In the genomic region with DNA sequence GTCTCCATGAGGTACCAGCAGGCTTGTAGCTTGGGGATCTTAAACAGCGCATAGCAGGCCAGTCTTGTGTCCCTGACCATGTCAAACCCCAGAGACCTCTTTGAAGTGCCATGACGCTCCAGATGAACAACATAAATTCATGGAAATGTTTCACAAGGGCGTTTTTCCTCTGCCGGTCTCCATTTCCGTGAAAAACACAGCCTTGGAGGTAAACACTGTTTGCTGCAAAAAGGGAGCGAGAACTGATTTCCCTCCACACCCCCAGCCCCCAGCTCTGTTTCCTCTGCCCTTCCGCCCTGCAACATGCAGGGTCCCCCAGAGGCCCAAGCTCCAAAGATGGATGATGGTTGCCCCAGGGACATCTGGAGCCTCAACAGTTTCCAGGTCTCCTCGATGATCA, we compare ENCODE assay signal across 11 mouse cellular contexts. TPM values are rescaled to one million over a fixed set of nuclear protein-coding genes. Genes with fewer than 3 reads are reported as not detected.
DNase-seq lines count a peak whose midpoint lies in the region; ATAC-seq lines count a peak whose summit lies in the region.
"Had no signal": no experiment of that assay in that cellular context is flagged by ENCODE, and none has a peak within 500 bp of the region (broad histone marks: within the 10 kb centered on the region; RNA-seq: fewer than 3 reads in every experiment).

No protein-coding gene starts in this region.

- no peaks in the 10 kb centered on the region for H3K27me3 ChIP-seq in heart, embryonic 11.5 days (ENCODE audit: control insufficient read depth, insufficient read depth, low read length)
- no peaks in the 10 kb centered on the region for H3K27me3 ChIP-seq in embryonic facial prominence, embryonic 13.5 days
- no peaks in the 10 kb centered on the region for H3K27me3 ChIP-seq in midbrain, embryonic 15.5 days (replicated peaks)

- H3K4me2 ChIP-seq in heart, embryonic 11.5 days: no peak overlapping the region
- H3K4me2 ChIP-seq in embryonic facial prominence, embryonic 13.5 days: 0 out of 2 replicates have a peak overlapping the region, but pooled peaks have one; percentile 5
- H3K4me2 ChIP-seq in midbrain, embryonic 15.5 days: no peak overlapping the region

- no peaks in the 10 kb centered on the region for H3K9me3 ChIP-seq in heart, embryonic 11.5 days (replicated peaks; ENCODE audit: control insufficient read depth, low read length)
- H3K9me3 ChIP-seq in embryonic facial prominence, embryonic 13.5 days: no peaks in the 10 kb centered on the region
- no peaks in the 10 kb centered on the region for H3K9me3 ChIP-seq in midbrain, embryonic 15.5 days

- DNase-seq in heart, adult 11 months: peak; percentile 95
- peak; percentile 32 to 36 for DNase-seq in kidney, postnatal 36 days
- DNase-seq in kidney, adult 8-10 months: no peak
- DNase-seq in urinary bladder, postnatal 25 days (ENCODE audit: low spot score): no peak
- DNase-seq in thymus, postnatal 36 days: no peak
- DNase-seq: lung, postnatal 14 days; right cerebral cortex, postnatal 25 days had no signal

- H3K27ac ChIP-seq in heart, embryonic 11.5 days (ENCODE audit: low read depth, low read length): no peak overlapping the region
- 0 out of 2 replicates have a peak overlapping the region, but pooled peaks have one; percentile 35 for H3K27ac ChIP-seq in embryonic facial prominence, embryonic 13.5 days
- peak overlapping the region; percentile 82 for H3K27ac ChIP-seq in midbrain, embryonic 15.5 days
- H3K27ac ChIP-seq: kidney, postnatal 0 days had no signal

- no peaks in the 10 kb centered on the region for H3K36me3 ChIP-seq in heart, embryonic 11.5 days (ENCODE audit: control insufficient read depth, insufficient read depth, low read length)
- H3K36me3 ChIP-seq in embryonic facial prominence, embryonic 13.5 days: no peaks in the 10 kb centered on the region
- H3K36me3 ChIP-seq in midbrain, embryonic 15.5 days (replicated peaks): no peaks in the 10 kb centered on the region

- 70% methylated on average over 8 of the region's 8 CpGs for WGBS in heart, embryonic 11.5 days (ENCODE audit: insufficient replicate concordance)
- WGBS in embryonic facial prominence, embryonic 13.5 days: 67% methylated on average over 8 of the region's 8 CpGs
- 68% methylated on average over 8 of the region's 8 CpGs for WGBS in midbrain, embryonic 15.5 days

- no peak overlapping the region for H3K9ac ChIP-seq in heart, embryonic 11.5 days (ENCODE audit: low read depth, low read length)
- no peak overlapping the region for H3K9ac ChIP-seq in embryonic facial prominence, embryonic 13.5 days
- no peak overlapping the region for H3K9ac ChIP-seq in midbrain, embryonic 15.5 days

- no peaks in the 10 kb centered on the region for H3K4me1 ChIP-seq in heart, embryonic 11.5 days (ENCODE audit: control insufficient read depth, insufficient read depth, low read length)
- H3K4me1 ChIP-seq in embryonic facial prominence, embryonic 13.5 days: peaks cover 31% of the 10 kb centered on the region
- H3K4me1 ChIP-seq in midbrain, embryonic 15.5 days: peaks cover 54% of the 10 kb centered on the region

- no peak for ATAC-seq in heart, embryonic 11.5 days (replicated peaks; ENCODE audit: insufficient number of reproducible peaks, low FRiP score, low TSS enrichment)
- no peak for ATAC-seq in embryonic facial prominence, embryonic 13.5 days (ENCODE audit: insufficient number of reproducible peaks, insufficient read depth, low FRiP score, low TSS enrichment, low read depth)
- ATAC-seq in midbrain, embryonic 15.5 days (replicated peaks): no peak

- H3K4me3 ChIP-seq in heart, embryonic 11.5 days (ENCODE audit: low read depth, low read length): no peak overlapping the region
- H3K4me3 ChIP-seq in embryonic facial prominence, embryonic 13.5 days: no peak overlapping the region
- H3K4me3 ChIP-seq in midbrain, embryonic 15.5 days: no peak overlapping the region

RNA-seq across cellular contexts. Expression of a gene that starts 24.3 kb away (rescaled TPM):
- polyA plus RNA-seq in heart, embryonic 11.5 days (2014; fragmentation: Nextera tagmentation; extraction: Ambion mirVana): 797 and 913 TPM in 2 replicates
- 1,351 and 1,423 TPM in 2 replicates for polyA plus RNA-seq in embryonic facial prominence, embryonic 13.5 days (2015; fragmentation: Nextera tagmentation; extraction: Ambion mirVana)
- 2,307 and 2,436 TPM in 2 replicates for polyA plus RNA-seq in midbrain, embryonic 15.5 days (2015; fragmentation: Nextera tagmentation; extraction: Ambion mirVana)

Comparison
In these comparisons a context has a peak if more than half of its experiments do, and no peak if none do; other contexts are left out.
1. DNase-seq: peak in heart, adult 11 months (single experiment) and kidney, postnatal 36 days (2 of 2); none in kidney, adult 8-10 months (0 of 2), urinary bladder, postnatal 25 days (single experiment) and thymus, postnatal 36 days (0 of 2).